Mouse (Mus musculus) heart, embryonic 15.5 days (tissue): ENCODE data around the gene 2300009A05Rik. TPM values are rescaled to one million over a fixed set of nuclear protein-coding genes. Genes with fewer than 3 reads are reported as not detected.

ENCODE experiments used
- ATAC-seq: fragments of 200-750 bp; cut with Nextera tagmentation; replicated peaks from 2 replicates; pipeline ENCODE4 v1.8.0; 2017; ENCODE audit warnings: low read depth, moderate TSS enrichment; ENCODE audit not compliant: insufficient number of reproducible peaks, insufficient read depth, low FRiP score
- H3K27ac ChIP-seq: fragments of 300-500 bp; sonication (generic); 2 replicates; pipeline ENCODE4 v1.5.1; 2015; ENCODE audit warnings: mild to moderate bottlenecking, inconsistent platforms
- H3K27me3 ChIP-seq: fragments of 300-500 bp; sonication (generic); 2 replicates; pipeline ENCODE4 v1.6.1; 2015; ENCODE audit warnings: inconsistent platforms
- H3K36me3 ChIP-seq: fragments of 300-500 bp; sonication (generic); 2 replicates; pipeline ENCODE4 v1.6.1; 2015; ENCODE audit warnings: mild to moderate bottlenecking, inconsistent platforms
- H3K4me1 ChIP-seq: fragments of 300-500 bp; sonication (generic); replicated peaks from 2 replicates; pipeline ENCODE4 v1.6.1; 2015; ENCODE audit warnings: inconsistent platforms
- H3K4me2 ChIP-seq: fragments of 300-500 bp; sonication (generic); 2 replicates; pipeline ENCODE4 v1.6.1; 2015; ENCODE audit warnings: inconsistent platforms, mild to moderate bottlenecking, moderate library complexity
- H3K4me3 ChIP-seq: fragments of 300-500 bp; sonication (generic); 2 replicates; pipeline ENCODE4 v1.5.1; 2015; ENCODE audit warnings: mild to moderate bottlenecking, inconsistent platforms
- H3K9ac ChIP-seq: fragments of 300-500 bp; sonication (generic); 2 replicates; pipeline ENCODE4 v1.6.1; 2015; ENCODE audit warnings: mild to moderate bottlenecking, inconsistent platforms
- H3K9me3 ChIP-seq: fragments of 300-500 bp; sonication (generic); replicated peaks from 2 replicates; pipeline ENCODE4 v1.6.1; 2016; ENCODE audit warnings: inconsistent platforms
- WGBS: fragments of 180-500 bp; shearing (Covaris S2); methylation state at CpG from one replicate; pipeline ENCODE4 v1.1.7; 2015; ENCODE audit warnings: mixed read lengths; 5-methylcytosine and 5-hydroxymethylcytosine counted together
- polyA plus RNA-seq: library from polyadenylated mRNA; unstranded; fragments of >200 nt; fragmentation: Nextera tagmentation; extraction: Ambion mirVana; gene quantifications from 2 replicates; pipeline ENCODE4 v1.2.1, GENCODE M21; 2015

Gene 2300009A05Rik
- 68.6 and 78.9 TPM in 2 replicates for polyA plus RNA-seq

DNA sequence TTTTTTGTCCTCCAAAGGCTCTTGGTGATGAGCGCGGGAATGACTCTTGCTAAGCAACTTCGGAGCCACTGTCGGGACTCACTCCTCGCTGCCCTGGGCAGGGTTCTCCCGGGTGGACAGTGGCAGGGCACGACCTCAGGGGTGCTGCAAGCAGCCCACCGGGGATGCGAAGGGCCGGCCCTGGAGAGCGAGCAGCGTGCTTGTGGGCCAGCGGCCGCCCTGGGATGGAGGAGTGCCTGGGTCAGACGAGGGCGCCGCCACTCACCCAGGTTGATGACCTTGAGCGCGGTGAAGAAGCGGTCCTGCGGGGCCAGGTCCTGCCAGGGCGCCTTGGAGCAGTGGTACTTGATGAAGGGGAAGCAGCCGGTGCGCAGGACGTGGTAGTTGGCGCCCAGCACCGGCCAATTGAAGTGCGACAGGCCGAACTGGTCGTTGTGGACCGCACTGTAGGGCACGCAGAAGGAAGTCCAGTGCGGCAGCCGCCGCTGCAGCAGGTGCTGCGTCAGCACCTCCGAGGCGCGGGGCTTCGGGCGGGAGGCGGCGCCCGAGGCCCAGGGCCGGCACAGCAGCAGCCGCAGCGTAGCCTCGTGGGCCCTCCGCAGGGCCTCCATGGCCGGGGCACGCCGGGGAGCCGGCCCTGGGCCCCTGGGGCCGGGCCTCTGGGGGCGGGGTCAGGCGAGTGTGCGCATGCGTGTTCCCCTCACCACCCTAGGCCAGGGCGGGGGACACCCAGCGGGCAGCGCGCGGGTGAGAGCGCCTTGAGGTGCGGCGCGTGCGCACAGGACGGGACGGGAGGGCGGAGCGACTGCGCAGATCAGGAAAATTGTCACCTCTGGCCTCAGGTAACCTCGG, at the start of gene 2300009A05Rik:
TSS of gene 2300009A05Rik (minus strand) at position 636 of the 852 bp plus-strand sequence.
- under 1% methylated on average over 74 of the region's 74 CpGs for WGBS

DNA sequence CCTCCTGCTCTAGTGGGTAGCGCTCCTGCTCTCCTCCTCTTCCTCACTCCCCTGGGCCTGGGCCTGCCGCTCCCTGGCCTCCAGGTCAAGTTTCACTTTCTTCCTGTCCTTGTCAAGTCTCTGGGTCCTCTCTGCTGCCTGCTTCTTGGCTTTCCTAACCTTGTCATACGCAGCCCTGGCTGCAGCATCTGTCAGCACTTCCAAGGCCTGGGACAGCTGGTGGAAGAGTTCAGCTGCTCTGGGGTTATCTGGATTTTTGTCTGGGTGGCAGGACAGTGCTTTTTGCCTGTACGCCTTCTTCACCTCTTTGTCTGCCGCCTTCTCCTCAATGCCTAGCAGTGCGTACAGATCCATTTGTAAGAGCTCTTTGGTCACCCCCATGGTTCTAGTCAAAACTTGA, 44.6 kb upstream of the 2300009A05Rik start:
- WGBS: 40% methylated on average over 6 of the region's 6 CpGs
- no peaks in the 10 kb centered on the region for H3K9me3 ChIP-seq
- no peak overlapping the region; the same call in 1 of the 2 replicates for H3K4me3 ChIP-seq
- ATAC-seq: no peak
- peak overlapping the region; percentile 50 for H3K4me2 ChIP-seq
- H3K27ac ChIP-seq: no peak overlapping the region
- H3K27me3 ChIP-seq: no peaks in the 10 kb centered on the region
- peaks cover 3% of the 10 kb centered on the region; the same call in 1 of the 2 replicates for H3K4me1 ChIP-seq
- H3K36me3 ChIP-seq: no peaks in the 10 kb centered on the region
- H3K9ac ChIP-seq: no peak overlapping the region

More for the DNA sequence above, at the start of gene 2300009A05Rik:
- H3K4me1 ChIP-seq: peaks cover 18% of the 10 kb centered on the region
- ATAC-seq: peak; percentile 99
- H3K27me3 ChIP-seq: no peaks in the 10 kb centered on the region
- no peaks in the 10 kb centered on the region for H3K36me3 ChIP-seq
- peak within 1 kb of the TSS; percentile 77 for H3K9ac ChIP-seq
- peak within 1 kb of the TSS; percentile 89 for H3K4me2 ChIP-seq
- H3K9me3 ChIP-seq: no peaks in the 10 kb centered on the region
- peak within 1 kb of the TSS; percentile 68 for H3K4me3 ChIP-seq
- peak within 1 kb of the TSS; percentile 93 for H3K27ac ChIP-seq

- Histone ChIP-seq H3K9me3 (no peaks in the 10 kb centered on the region), H3K27me3 (no peaks in the 10 kb centered on the region), H3K36me3 (no peaks in the 10 kb centered on the region), H3K4me1 (no peaks in the 10 kb centered on the region), H3K4me3 (no peak overlapping the region), H3K4me2 (no peak overlapping the region), H3K9ac (no peak overlapping the region), H3K27ac (no peak overlapping the region)
- 81% methylated on average over 1 of the region's 1 CpGs for WGBS
- ATAC-seq: no peak
These were observed 31.6 kb upstream of the 2300009A05Rik start for GRCm38 (mm10) chr9:63430652-63431051.

- H3K9ac ChIP-seq: no peak overlapping the region
- no peaks in the 10 kb centered on the region for H3K27me3 ChIP-seq
- H3K4me1 ChIP-seq: no peaks in the 10 kb centered on the region
- no peak overlapping the region for H3K4me2 ChIP-seq
- no peak overlapping the region for H3K27ac ChIP-seq
- WGBS: 59% methylated on average over 9 of the region's 9 CpGs
- H3K9me3 ChIP-seq: no peaks in the 10 kb centered on the region
- no peaks in the 10 kb centered on the region for H3K36me3 ChIP-seq
- no peak overlapping the region for H3K4me3 ChIP-seq
- ATAC-seq: no peak
These were observed 22.2 kb upstream of the 2300009A05Rik start for GRCm38 (mm10) chr9:63421096-63421736.

GRCm38 (mm10) chr9:63420396-63420795, 21.4 kb upstream of the 2300009A05Rik start:
- ATAC-seq: no peak
- Histone ChIP-seq H3K4me3 (no peak overlapping the region), H3K36me3 (no peaks in the 10 kb centered on the region), H3K4me2 (no peak overlapping the region), H3K27me3 (no peaks in the 10 kb centered on the region), H3K9me3 (no peaks in the 10 kb centered on the region), H3K27ac (no peak overlapping the region), H3K9ac (no peak overlapping the region), H3K4me1 (no peaks in the 10 kb centered on the region)
- 60% methylated on average over 6 of the region's 6 CpGs for WGBS

- ATAC-seq: no peak
- Histone ChIP-seq H3K9ac (no peak overlapping the region), H3K4me2 (no peak overlapping the region), H3K27ac (no peak overlapping the region), H3K27me3 (no peaks in the 10 kb centered on the region), H3K9me3 (no peaks in the 10 kb centered on the region), H3K4me3 (no peak overlapping the region), H3K4me1 (peaks cover 18% of the 10 kb centered on the region), H3K36me3 (no peaks in the 10 kb centered on the region)
- 79% methylated on average over 1 of the region's 1 CpGs for WGBS
These were observed 1.1 kb upstream of the 2300009A05Rik start for GRCm38 (mm10) chr9:63400176-63400575.

- WGBS: 3% methylated on average over 8 of the region's 8 CpGs
- peak overlapping the region; percentile 77 for H3K9ac ChIP-seq
- peak overlapping the region; percentile 93 for H3K27ac ChIP-seq
- H3K4me1 ChIP-seq: peaks cover 18% of the 10 kb centered on the region
- no peaks in the 10 kb centered on the region for H3K9me3 ChIP-seq
- peak overlapping the region; percentile 89 for H3K4me2 ChIP-seq
- 0 out of 2 replicates have a peak, but pooled peaks have one; percentile 3 for ATAC-seq
- no peaks in the 10 kb centered on the region for H3K27me3 ChIP-seq
- no peaks in the 10 kb centered on the region for H3K36me3 ChIP-seq
- peak overlapping the region; percentile 68 for H3K4me3 ChIP-seq
These were observed 393 bp upstream of the 2300009A05Rik start for GRCm38 (mm10) chr9:63399463-63399815.

- H3K27me3 ChIP-seq: no peaks in the 10 kb centered on the region
- no peak for ATAC-seq
- peaks cover 18% of the 10 kb centered on the region for H3K4me1 ChIP-seq
- no peak overlapping the region for H3K9ac ChIP-seq
- H3K4me2 ChIP-seq: no peak overlapping the region
- H3K4me3 ChIP-seq: no peak overlapping the region
- no peak overlapping the region for H3K27ac ChIP-seq
- H3K9me3 ChIP-seq: no peaks in the 10 kb centered on the region
- H3K36me3 ChIP-seq: no peaks in the 10 kb centered on the region
- 62% methylated on average over 7 of the region's 7 CpGs for WGBS
These were observed 3.4 kb downstream of the 2300009A05Rik start for GRCm38 (mm10) chr9:63395612-63396011.

- Histone ChIP-seq H3K9ac (no peak overlapping the region), H3K27me3 (no peaks in the 10 kb centered on the region), H3K9me3 (no peaks in the 10 kb centered on the region), H3K4me1 (peaks cover 6% of the 10 kb centered on the region), H3K4me3 (no peak overlapping the region), H3K4me2 (no peak overlapping the region), H3K36me3 (no peaks in the 10 kb centered on the region), H3K27ac (no peak overlapping the region)
- no peak for ATAC-seq
- WGBS: 65% methylated on average over 2 of the region's 2 CpGs
These were observed 7.7 kb downstream of the 2300009A05Rik start for GRCm38 (mm10) chr9:63391307-63391706.

DNA sequence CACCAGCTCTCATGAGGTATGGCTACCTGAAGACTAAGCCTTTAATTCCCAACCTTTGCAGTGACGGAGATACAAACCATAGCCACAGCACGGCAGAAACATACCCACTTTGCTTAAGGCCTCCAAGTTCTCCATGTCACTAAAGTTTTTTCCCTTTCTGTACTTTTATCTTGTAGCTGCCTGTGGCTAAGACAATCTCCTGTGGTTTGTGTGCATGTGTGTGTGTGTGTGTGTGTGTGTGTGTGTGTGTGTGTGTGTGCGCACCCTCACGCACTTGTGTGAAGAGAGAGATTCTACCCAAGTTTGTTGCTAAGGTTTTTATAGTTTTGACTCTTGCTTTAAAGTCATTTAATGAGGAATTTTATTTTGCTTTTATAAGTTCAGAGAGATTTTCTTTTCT, 16.3 kb downstream of the 2300009A05Rik start:
- Histone ChIP-seq H3K27ac (no peak overlapping the region), H3K4me3 (no peak overlapping the region), H3K9me3 (no peaks in the 10 kb centered on the region), H3K4me2 (no peak overlapping the region), H3K9ac (no peak overlapping the region), H3K4me1 (peaks cover 5% of the 10 kb centered on the region), H3K36me3 (no peaks in the 10 kb centered on the region), H3K27me3 (no peaks in the 10 kb centered on the region)
- ATAC-seq: no peak
- WGBS: 88% methylated on average over 4 of the region's 4 CpGs

DNA sequence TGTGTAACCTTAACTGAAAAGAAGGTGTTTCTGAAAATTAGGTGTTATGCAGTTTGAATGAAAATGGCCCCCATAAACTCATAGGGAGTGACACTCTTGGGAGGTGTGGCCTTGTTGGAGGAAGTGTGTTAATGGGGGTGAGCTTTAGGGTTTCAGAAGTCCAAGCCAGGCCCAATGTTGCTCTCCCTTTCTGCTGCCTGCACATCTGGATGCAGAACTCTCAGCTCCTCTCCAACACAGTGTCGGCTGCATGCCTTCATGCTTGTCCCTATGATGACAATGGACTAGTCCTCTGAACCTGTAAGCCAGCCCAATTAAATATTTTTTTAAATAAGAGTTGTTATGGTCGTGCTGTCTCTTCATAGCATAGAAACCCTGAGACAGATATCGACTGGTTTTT, 18.7 kb downstream of the 2300009A05Rik start:
- 82% methylated on average over 3 of the region's 3 CpGs for WGBS
- no peak for ATAC-seq
- Histone ChIP-seq H3K27me3 (no peaks in the 10 kb centered on the region), H3K9me3 (no peaks in the 10 kb centered on the region), H3K4me3 (no peak overlapping the region), H3K4me1 (peaks cover 19% of the 10 kb centered on the region), H3K4me2 (no peak overlapping the region), H3K36me3 (no peaks in the 10 kb centered on the region), H3K27ac (no peak overlapping the region), H3K9ac (no peak overlapping the region)
